Mouse (Mus musculus): ENCODE measurements around the gene Mfng. TPM values are rescaled to one million over a fixed set of nuclear protein-coding genes. Genes with fewer than 3 reads are reported as not detected.

Mfng gene
- polyA plus RNA-seq (2016; fragmentation: Nextera tagmentation; extraction: Ambion mirVana) = 7.3 and 7.9 TPM in 2 replicates

GRCm38 (mm10) chr15:78773290-78773729 is at the start of gene Mfng:
Gene Mfng, minus strand, starts transcription at chr15:78773475.
- Histone ChIP-seq H3K27ac (ENCODE audit: poor library complexity, severe bottlenecking) (peak within 1 kb of the TSS; percentile 52), H3K4me3 (peak within 1 kb of the TSS; percentile 31), H3K27me3 (replicated peaks) (peaks cover 15% of the 10 kb centered on the region), H3K9me3 (replicated peaks) (peaks cover 10% of the 10 kb centered on the region), H3K4me1 (replicated peaks) (peaks cover 17% of the 10 kb centered on the region), H3K36me3 (peaks cover 17% of the 10 kb centered on the region), H3K4me2 (peak within 1 kb of the TSS; percentile 59), H3K9ac (peak within 1 kb of the TSS; percentile 57)
- ATAC-seq (ENCODE audit: insufficient number of reproducible peaks, low FRiP score) = peak; percentile 77
- 6% methylated on average over 10 of the region's 11 CpGs for WGBS

- H3K4me3 ChIP-seq = no peak overlapping the region
- H3K36me3 ChIP-seq = no peaks in the 10 kb centered on the region
- H3K27me3 ChIP-seq (replicated peaks) = no peaks in the 10 kb centered on the region
- ATAC-seq (ENCODE audit: insufficient number of reproducible peaks, low FRiP score) = no peak; the same call in 1 of the 2 replicates
- H3K9me3 ChIP-seq (replicated peaks) = no peaks in the 10 kb centered on the region
- H3K9ac ChIP-seq = no peak overlapping the region
- no peak overlapping the region for H3K4me2 ChIP-seq
- H3K4me1 ChIP-seq (replicated peaks) = peaks cover 12% of the 10 kb centered on the region
- peak overlapping the region; percentile 53; the same call in 1 of the 2 replicates for H3K27ac ChIP-seq (ENCODE audit: poor library complexity, severe bottlenecking)
- 47% methylated on average over 6 of the region's 6 CpGs for WGBS
These were observed 42.8 kb upstream of the Mfng start for GRCm38 (mm10) chr15:78816074-78816391.

- no peaks in the 10 kb centered on the region for H3K9me3 ChIP-seq (replicated peaks)
- no peak overlapping the region for H3K4me2 ChIP-seq
- no peaks in the 10 kb centered on the region for H3K27me3 ChIP-seq (replicated peaks)
- H3K4me1 ChIP-seq (replicated peaks) = peaks cover 13% of the 10 kb centered on the region
- peak overlapping the region; percentile 53 for H3K27ac ChIP-seq (ENCODE audit: poor library complexity, severe bottlenecking)
- H3K9ac ChIP-seq = no peak overlapping the region
- ATAC-seq (ENCODE audit: insufficient number of reproducible peaks, low FRiP score) = peak; percentile 80
- H3K4me3 ChIP-seq = no peak overlapping the region
- 42% methylated on average over 11 of the region's 11 CpGs for WGBS
- H3K36me3 ChIP-seq = no peaks in the 10 kb centered on the region
These were observed 42.2 kb upstream of the Mfng start for GRCm38 (mm10) chr15:78815314-78816073.

GRCm38 (mm10) chr15:78813603-78814002 is 40.3 kb upstream of the Mfng start:
- Histone ChIP-seq H3K4me2 (no peak overlapping the region), H3K27ac (ENCODE audit: poor library complexity, severe bottlenecking) (no peak overlapping the region), H3K9me3 (replicated peaks) (no peaks in the 10 kb centered on the region), H3K4me1 (replicated peaks) (peaks cover 21% of the 10 kb centered on the region), H3K9ac (no peak overlapping the region), H3K4me3 (no peak overlapping the region), H3K27me3 (replicated peaks) (peaks cover 6% of the 10 kb centered on the region; the same call in 1 of the 2 replicates), H3K36me3 (no peaks in the 10 kb centered on the region)
- ATAC-seq (ENCODE audit: insufficient number of reproducible peaks, low FRiP score) = no peak
- WGBS = 89% methylated on average over 4 of the region's 4 CpGs

- Histone ChIP-seq H3K4me2 (no peak overlapping the region), H3K4me1 (replicated peaks) (peaks cover 25% of the 10 kb centered on the region), H3K27ac (ENCODE audit: poor library complexity, severe bottlenecking) (no peak overlapping the region), H3K9me3 (replicated peaks) (no peaks in the 10 kb centered on the region), H3K27me3 (replicated peaks) (peaks cover 24% of the 10 kb centered on the region), H3K36me3 (no peaks in the 10 kb centered on the region), H3K9ac (no peak overlapping the region), H3K4me3 (no peak overlapping the region)
- 0 out of 2 replicates have a peak, but pooled peaks have one; percentile 22 for ATAC-seq (ENCODE audit: insufficient number of reproducible peaks, low FRiP score)
- 61% methylated on average over 9 of the region's 9 CpGs for WGBS
These were observed 36.9 kb upstream of the Mfng start for GRCm38 (mm10) chr15:78810146-78810545.

GRCm38 (mm10) chr15:78809739-78810138 is 36.5 kb upstream of the Mfng start:
- 51% methylated on average over 9 of the region's 9 CpGs for WGBS
- Histone ChIP-seq H3K4me1 (replicated peaks) (peaks cover 23% of the 10 kb centered on the region), H3K27me3 (replicated peaks) (peaks cover 28% of the 10 kb centered on the region), H3K27ac (ENCODE audit: poor library complexity, severe bottlenecking) (no peak overlapping the region), H3K36me3 (no peaks in the 10 kb centered on the region), H3K9ac (no peak overlapping the region), H3K4me3 (no peak overlapping the region), H3K4me2 (no peak overlapping the region), H3K9me3 (replicated peaks) (no peaks in the 10 kb centered on the region)
- ATAC-seq (ENCODE audit: insufficient number of reproducible peaks, low FRiP score) = no peak

- no peak overlapping the region for H3K9ac ChIP-seq
- H3K27me3 ChIP-seq (replicated peaks) = peaks cover 34% of the 10 kb centered on the region
- no peak overlapping the region for H3K4me3 ChIP-seq
- ATAC-seq (ENCODE audit: insufficient number of reproducible peaks, low FRiP score) = no peak
- 85% methylated on average over 2 of the region's 2 CpGs for WGBS
- H3K4me1 ChIP-seq (replicated peaks) = peaks cover 29% of the 10 kb centered on the region
- no peak overlapping the region for H3K27ac ChIP-seq (ENCODE audit: poor library complexity, severe bottlenecking)
- no peaks in the 10 kb centered on the region for H3K36me3 ChIP-seq
- H3K4me2 ChIP-seq = no peak overlapping the region
- H3K9me3 ChIP-seq (replicated peaks) = no peaks in the 10 kb centered on the region
These were observed 35.7 kb upstream of the Mfng start for GRCm38 (mm10) chr15:78808980-78809379.

- H3K27me3 ChIP-seq (replicated peaks) = peaks cover 34% of the 10 kb centered on the region
- H3K4me1 ChIP-seq (replicated peaks) = peaks cover 39% of the 10 kb centered on the region
- no peak overlapping the region for H3K27ac ChIP-seq (ENCODE audit: poor library complexity, severe bottlenecking)
- no peak overlapping the region for H3K4me2 ChIP-seq
- WGBS = 68% methylated on average over 3 of the region's 3 CpGs
- ATAC-seq (ENCODE audit: insufficient number of reproducible peaks, low FRiP score) = no peak
- H3K36me3 ChIP-seq = no peaks in the 10 kb centered on the region
- no peak overlapping the region for H3K9ac ChIP-seq
- no peaks in the 10 kb centered on the region for H3K9me3 ChIP-seq (replicated peaks)
- H3K4me3 ChIP-seq = no peak overlapping the region
These were observed 33.9 kb upstream of the Mfng start for GRCm38 (mm10) chr15:78807141-78807540.

- Histone ChIP-seq H3K27ac (ENCODE audit: poor library complexity, severe bottlenecking) (no peak overlapping the region), H3K4me2 (no peak overlapping the region), H3K27me3 (replicated peaks) (peaks cover 38% of the 10 kb centered on the region), H3K9ac (no peak overlapping the region), H3K36me3 (no peaks in the 10 kb centered on the region), H3K4me3 (no peak overlapping the region), H3K4me1 (replicated peaks) (peaks cover 44% of the 10 kb centered on the region), H3K9me3 (replicated peaks) (no peaks in the 10 kb centered on the region)
- ATAC-seq (ENCODE audit: insufficient number of reproducible peaks, low FRiP score) = no peak
- 28% methylated on average over 2 of the region's 2 CpGs for WGBS
These were observed 33.3 kb upstream of the Mfng start for GRCm38 (mm10) chr15:78806614-78807013.

- WGBS = 81% methylated on average over 2 of the region's 2 CpGs
- no peak for ATAC-seq (ENCODE audit: insufficient number of reproducible peaks, low FRiP score)
- H3K4me2 ChIP-seq = no peak overlapping the region
- no peaks in the 10 kb centered on the region for H3K9me3 ChIP-seq (replicated peaks)
- H3K27ac ChIP-seq (ENCODE audit: poor library complexity, severe bottlenecking) = no peak overlapping the region
- no peak overlapping the region for H3K4me3 ChIP-seq
- no peaks in the 10 kb centered on the region for H3K36me3 ChIP-seq
- peaks cover 43% of the 10 kb centered on the region for H3K27me3 ChIP-seq (replicated peaks)
- H3K4me1 ChIP-seq (replicated peaks) = peaks cover 42% of the 10 kb centered on the region
- H3K9ac ChIP-seq = no peak overlapping the region
These were observed 32.1 kb upstream of the Mfng start for GRCm38 (mm10) chr15:78805351-78805750.

- Histone ChIP-seq H3K27ac (ENCODE audit: poor library complexity, severe bottlenecking) (0 out of 2 replicates have a peak overlapping the region, but pooled peaks have one; percentile 10), H3K27me3 (replicated peaks) (peaks cover 41% of the 10 kb centered on the region), H3K9me3 (replicated peaks) (no peaks in the 10 kb centered on the region), H3K4me2 (no peak overlapping the region), H3K9ac (no peak overlapping the region), H3K4me1 (replicated peaks) (peaks cover 35% of the 10 kb centered on the region), H3K36me3 (no peaks in the 10 kb centered on the region), H3K4me3 (no peak overlapping the region)
- ATAC-seq (ENCODE audit: insufficient number of reproducible peaks, low FRiP score) = no peak
- WGBS = 21% methylated on average over 6 of the region's 6 CpGs
These were observed 31.1 kb upstream of the Mfng start for GRCm38 (mm10) chr15:78804326-78804725.

All from heart, embryonic 12.5 days (tissue).